Mouse (Mus musculus) CH12.LX (cell line): ENCODE data around the gene Kirrel2. TPM values are rescaled to one million over a fixed set of nuclear protein-coding genes. Genes with fewer than 3 reads are reported as not detected.

Experiments used
- DNase-seq: peaks from one replicate; pipeline ENCODE4 v3.0.0-alpha.2; 2013; ENCODE audit errors: extremely low read depth
- H3K27ac ChIP-seq: 2 replicates; pipeline ENCODE4 v1.5.1; 2012; ENCODE audit warnings: low read depth, mild to moderate bottlenecking, control low read depth, moderate library complexity; ENCODE audit not compliant: insufficient read depth
- H3K27me3 ChIP-seq: replicated peaks from 2 replicates; pipeline ENCODE3; 2012; ENCODE audit warnings: inconsistent platforms
- H3K36me3 ChIP-seq, 2 experiments: replicated peaks in 1 of 2; 2 replicates each; pipeline versions ENCODE3 to v1.6.1; 2012; ENCODE audit warnings: inconsistent platforms in 1 of 2, low read length in 1 of 2, mild to moderate bottlenecking in 1 of 2, mixed read lengths in 1 of 2, moderate library complexity in 1 of 2; ENCODE audit not compliant: control insufficient read depth in 1 of 2, insufficient read depth in 1 of 2
- H3K4me1 ChIP-seq, 2 experiments: 2 replicates each; pipeline ENCODE4 v1.6.1; 2012; ENCODE audit warnings: inconsistent platforms in 1 of 2, moderate library complexity in 1 of 2; ENCODE audit not compliant: insufficient read depth in 2 of 2, control insufficient read depth in 1 of 2
- H3K4me2 ChIP-seq: 2 replicates; pipeline ENCODE4 v1.6.1; 2012; ENCODE audit warnings: low read depth, mild to moderate bottlenecking, control low read depth; ENCODE audit not compliant: poor library complexity, insufficient read depth, severe bottlenecking
- H3K4me3 ChIP-seq, 3 experiments: fragments of 150-350 bp in 1 of 3; sonication (generic) in 1 of 3; replicated peaks in 1 of 3; 2 replicates each; pipeline versions ENCODE3 to v1.5.1; 2011 to 2012; ENCODE audit warnings: low read depth in 2 of 3, low read length in 2 of 3, mild to moderate bottlenecking in 2 of 3, moderate library complexity in 2 of 3, control low read depth in 1 of 3, improper control_type of control experiment in 1 of 3, inconsistent platforms in 1 of 3, mixed read lengths in 1 of 3; ENCODE audit not compliant: poor library complexity in 1 of 3
- H3K79me2 ChIP-seq: replicated peaks from 2 replicates; pipeline ENCODE4 v1.6.1; 2012; ENCODE audit warnings: mild to moderate bottlenecking, moderate library complexity; ENCODE audit not compliant: control insufficient read depth, poor library complexity, insufficient read depth, severe bottlenecking; ENCODE audit errors: extremely low read depth
- H3K9ac ChIP-seq: 2 replicates; pipeline ENCODE4 v1.6.1; 2012; ENCODE audit warnings: low read depth, mild to moderate bottlenecking, control low read depth, moderate library complexity; ENCODE audit not compliant: insufficient read depth
- H3K9me3 ChIP-seq: replicated peaks from 2 replicates; pipeline ENCODE3; 2012; ENCODE audit warnings: low read length, inconsistent platforms, mixed read lengths
- BHLHE40 ChIP-seq: IDR thresholded peaks from 2 replicates; pipeline ENCODE4 v1.6.1; 2011; ENCODE audit warnings: mild to moderate bottlenecking, low read depth, low read length, improper control_type of control experiment
- CHD1 ChIP-seq: IDR thresholded peaks from 2 replicates; pipeline ENCODE4 v1.6.1; 2012; ENCODE audit warnings: low read depth, low read length, improper control_type of control experiment, inconsistent platforms
- CTCF ChIP-seq, 2 experiments: IDR thresholded peaks in 1 of 2; conservative IDR thresholded peaks in 1 of 2; 2 replicates each; pipeline ENCODE4 v1.5.1; 2011 to 2012; ENCODE audit warnings: low read depth in 2 of 2, low read length in 2 of 2, improper control_type of control experiment in 1 of 2, inconsistent platforms in 1 of 2, mild to moderate bottlenecking in 1 of 2, moderate library complexity in 1 of 2
- ELF1 ChIP-seq: IDR thresholded peaks from 2 replicates; pipeline ENCODE4 v1.6.1; 2014; ENCODE audit warnings: low read depth, mild to moderate bottlenecking, inconsistent platforms, low read length, improper control_type of control experiment
- ETS1 ChIP-seq: conservative IDR thresholded peaks from 2 replicates; pipeline ENCODE4 v1.6.1; 2012; ENCODE audit warnings: low read depth, mild to moderate bottlenecking, inconsistent platforms, low read length, improper control_type of control experiment, moderate library complexity
- GABPA ChIP-seq: IDR thresholded peaks from 2 replicates; pipeline ENCODE4 v1.6.1; 2012; ENCODE audit warnings: low read depth, low read length, improper control_type of control experiment, inconsistent platforms; ENCODE audit not compliant: insufficient replicate concordance
- HCFC1 ChIP-seq: IDR thresholded peaks from 2 replicates; pipeline ENCODE4 v1.6.1; 2012; ENCODE audit warnings: low read depth, mild to moderate bottlenecking, inconsistent platforms, low read length, improper control_type of control experiment
- IRF4 ChIP-seq: IDR thresholded peaks from 2 replicates; pipeline ENCODE4 v1.6.1; 2014; ENCODE audit warnings: low read depth, mild to moderate bottlenecking, inconsistent platforms, low read length, improper control_type of control experiment
- JUN ChIP-seq: IDR thresholded peaks from 2 replicates; pipeline ENCODE4 v1.6.1; 2011; ENCODE audit warnings: low read depth, mild to moderate bottlenecking, low read length, improper control_type of control experiment, moderate library complexity; ENCODE audit not compliant: insufficient read depth
- KAT2A ChIP-seq: IDR thresholded peaks from 2 replicates; pipeline ENCODE4 v1.6.1; 2012; ENCODE audit warnings: low read length, improper control_type of control experiment, inconsistent platforms; ENCODE audit not compliant: insufficient replicate concordance
- MAZ ChIP-seq: IDR thresholded peaks from 2 replicates; pipeline ENCODE4 v1.6.1; 2012; ENCODE audit warnings: low read depth, mild to moderate bottlenecking, inconsistent platforms, low read length, improper control_type of control experiment, moderate library complexity
- MXI1 ChIP-seq: IDR thresholded peaks from 2 replicates; pipeline ENCODE4 v1.6.1; 2011; ENCODE audit warnings: mild to moderate bottlenecking, low read depth, low read length, improper control_type of control experiment
- MYC ChIP-seq: IDR thresholded peaks from 2 replicates; pipeline ENCODE4 v1.6.1; 2011; ENCODE audit warnings: low read depth, mild to moderate bottlenecking, improper control_type of control experiment, low read length
- NELFE ChIP-seq: IDR thresholded peaks from 2 replicates; pipeline ENCODE4 v1.6.1; 2011; ENCODE audit warnings: low read depth, low read length, improper control_type of control experiment
- NRF1 ChIP-seq: IDR thresholded peaks from 2 replicates; pipeline ENCODE4 v1.6.1; 2014; ENCODE audit warnings: low read depth, mild to moderate bottlenecking, inconsistent platforms, low read length, improper control_type of control experiment, moderate library complexity
- PAX5 ChIP-seq: IDR thresholded peaks from 2 replicates; pipeline ENCODE4 v1.6.1; 2012; ENCODE audit warnings: low read length, inconsistent platforms, mixed read lengths
- RAD21 ChIP-seq: IDR thresholded peaks from 2 replicates; pipeline ENCODE4 v1.6.1; 2011; ENCODE audit warnings: low read depth, mild to moderate bottlenecking, low read length, improper control_type of control experiment, moderate library complexity
- RCOR1 ChIP-seq: conservative IDR thresholded peaks from 2 replicates; pipeline ENCODE4 v1.6.1; 2012; ENCODE audit warnings: low read depth, mild to moderate bottlenecking, inconsistent platforms, low read length, improper control_type of control experiment
- SIN3A ChIP-seq: IDR thresholded peaks from 2 replicates; pipeline ENCODE4 v1.6.1; 2012; ENCODE audit warnings: low read length, improper control_type of control experiment, inconsistent platforms
- SMC3 ChIP-seq: IDR thresholded peaks from 2 replicates; pipeline ENCODE4 v1.6.1; 2011; ENCODE audit warnings: low read depth, low read length, improper control_type of control experiment
- TCF12 ChIP-seq: IDR thresholded peaks from 2 replicates; pipeline ENCODE4 v1.6.1; 2014; ENCODE audit warnings: low read depth, mild to moderate bottlenecking, inconsistent platforms, low read length, improper control_type of control experiment
- USF2 ChIP-seq: conservative IDR thresholded peaks from 2 replicates; pipeline ENCODE4 v1.6.1; 2011; ENCODE audit warnings: low read depth, low read length, improper control_type of control experiment
- ZC3H11A ChIP-seq: IDR thresholded peaks from 2 replicates; pipeline ENCODE4 v1.6.1; 2012; ENCODE audit warnings: low read depth, mild to moderate bottlenecking, inconsistent platforms, low read length, improper control_type of control experiment
- ZKSCAN1 ChIP-seq: IDR thresholded peaks from 2 replicates; pipeline ENCODE4 v1.6.1; 2012; ENCODE audit warnings: low read depth, inconsistent platforms, low read length, improper control_type of control experiment, borderline replicate concordance
- ZNF384 ChIP-seq: IDR thresholded peaks from 2 replicates; pipeline ENCODE4 v1.6.1; 2012; ENCODE audit warnings: low read depth, low read length, improper control_type of control experiment, inconsistent platforms
- dilution Hi-C: fragments of 300-500 bp; cut with MboI; formaldehyde crosslinking; loops from 2 replicates; pipeline ENCODE4 v1.14.3; 2020; ENCODE audit warnings: low sequenced_read_pairs; ENCODE audit not compliant: extremely low pct_unique_long_range_greater_than_20kb, extremely low pct_ligation_motif_present
- in situ Hi-C: fragments of 300-500 bp; cut with MboI; formaldehyde crosslinking; loops from 3 replicates; pipeline ENCODE4 v1.14.3; 2019; ENCODE audit warnings: low sequenced_read_pairs, low pct_ligation_motif_present, low pct_unique_long_range_greater_than_20kb, mixed read lengths
- polyA plus RNA-seq: library from polyadenylated mRNA; unstranded; fragments of >175 nt; gene quantifications from 2 replicates; pipeline ENCODE4 v1.2.1, GENCODE M21; 2012; ENCODE audit warnings: low read depth; ENCODE audit not compliant: insufficient read length
- total RNA-seq, 2 experiments: library from RNA; depleted of rRNA; stranded (reverse); fragments of 300-350 nt in 1 of 2; fragments of >200 nt in 1 of 2; gene quantifications; 2 replicates each; pipeline ENCODE4 v1.2.3; 2012 to 2014

Kirrel2 gene
- total and polyA plus RNA-seq, 3 experiments: not detected

GRCm38 (mm10) chr7:30434701-30435100 is 22.8 kb downstream of the Kirrel2 start:
- TF ChIP-seq CHD1: no peak
- TF ChIP-seq ETS1: no peak
- dilution Hi-C loops: no loop called here
- Histone ChIP-seq H3K9me3 (no peaks in the 10 kb centered on the region), H3K27ac (no peak overlapping the region), H3K4me3 (no peak overlapping the region), H3K4me1 (peaks cover 10 to 19% of the 10 kb centered on the region in 2 experiments), H3K27me3 (peaks cover 52% of the 10 kb centered on the region), H3K36me3 (no peaks in the 10 kb centered on the region), H3K79me2 (no peaks in the 10 kb centered on the region), H3K4me2 (no peak overlapping the region), H3K9ac (no peak overlapping the region)
- in situ Hi-C loops: loop anchor here (5.0 kb wide), 2 partner anchors 38 to 72 kb away; partner anchors contain the start of gene Lrfn3
- DNase-seq: no peak

- no peak for DNase-seq
- in situ Hi-C loops: no loop called here
Measured at GRCm38 (mm10) chr7:30434238-30434637, 23.3 kb downstream of the Kirrel2 start.

GRCm38 (mm10) chr7:30431793-30432192 is 25.7 kb downstream of the Kirrel2 start:
- no peaks in the 10 kb centered on the region for H3K9me3 ChIP-seq
- peaks cover 10 to 45% of the 10 kb centered on the region in 2 experiments for H3K4me1 ChIP-seq
- H3K79me2 ChIP-seq: no peaks in the 10 kb centered on the region
- TF ChIP-seq BHLHE40: 0 out of 2 replicates have a peak, but pooled peaks have one; percentile 44
- no peak for TF ChIP-seq KAT2A
- TF ChIP-seq IRF4: no peak; the same call in 1 of the 2 replicates
- peak in 1 of 2 experiments; percentile 91; a peak in 2 of 4 replicates for TF ChIP-seq CTCF (conservative IDR thresholded peaks at IDR 0.05 in 1 of 2, IDR thresholded peaks at IDR 0.05 in 1 of 2; ENCODE audit: low read depth in 2 of 2, low read length in 2 of 2)
- TF ChIP-seq SIN3A: peak; percentile 49; the same call in 1 of the 2 replicates
- TF ChIP-seq HCFC1: peak; percentile 69
- no peak for TF ChIP-seq USF2
- TF ChIP-seq ZKSCAN1: no peak
- TF ChIP-seq ETS1: no peak
- TF ChIP-seq TCF12: no peak
- peak; percentile 97 for TF ChIP-seq SMC3
- TF ChIP-seq MAZ: peak; percentile 98
- TF ChIP-seq GABPA: no peak
- no peak for TF ChIP-seq RCOR1
- TF ChIP-seq ZC3H11A: peak; percentile 89
- 0 out of 2 replicates have a peak, but pooled peaks have one; percentile 21 for TF ChIP-seq ELF1
- TF ChIP-seq ZNF384: no peak
- peak; percentile 87 for TF ChIP-seq RAD21
- peak; percentile 61; the same call in 1 of the 2 replicates for TF ChIP-seq MYC
- peak; percentile 38; the same call in 1 of the 2 replicates for TF ChIP-seq MXI1
- TF ChIP-seq, all 38 proteins: peak for 11
- Histone ChIP-seq H3K27ac (no peak overlapping the region), H3K4me3 (no peak overlapping the region), H3K4me2 (no peak overlapping the region), H3K9ac (no peak overlapping the region), H3K36me3 (peaks cover 19 to 25% of the 10 kb centered on the region in 2 experiments), H3K27me3 (peaks cover 28% of the 10 kb centered on the region)
- DNase-seq: peak; percentile 72
- in situ Hi-C loops: no loop called here
- dilution Hi-C loops: no loop called here

More at GRCm38 (mm10) chr7:30434238-30434637, 23.3 kb downstream of the Kirrel2 start:
- TF ChIP-seq NELFE (no peak), MXI1 (0 out of 2 replicates have a peak, but pooled peaks have one; percentile 40), NRF1 (no peak), MAZ (no peak), PAX5 (no peak), JUN (no peak), SIN3A (peak; percentile 62; the same call in 1 of the 2 replicates), ZNF384 (peak; percentile 83)
- TF ChIP-seq, all 38 proteins: peak for 3
- Histone ChIP-seq H3K4me1 (peaks cover 10 to 22% of the 10 kb centered on the region in 2 experiments), H3K27ac (no peak overlapping the region), H3K9ac (no peak overlapping the region), H3K79me2 (no peaks in the 10 kb centered on the region), H3K4me3 (no peak overlapping the region), H3K9me3 (no peaks in the 10 kb centered on the region), H3K27me3 (peaks cover 49% of the 10 kb centered on the region), H3K36me3 (peaks cover 0 to under 1% of the 10 kb centered on the region in 2 experiments), H3K4me2 (no peak overlapping the region)
- dilution Hi-C loops: no loop called here
